Mouse (Mus musculus): Measurements from ENCODE around the gene Evi2b. TPM values are rescaled to one million over a fixed set of nuclear protein-coding genes. Genes with fewer than 3 reads are reported as not detected.
A peak's percentile ranks its signal among the peaks of the same experiment; 100 is the strongest.

Gene Evi2b
- polyA plus RNA-seq, 1 experiment, result 13.5 TPM

GRCm38 (mm10) chr11:79533950-79534690 is 10.6 kb upstream of the Evi2b start:
- no peaks in the 10 kb centered on the region for H3K9me3 ChIP-seq
- TF ChIP-seq GATA1 (IDR thresholded peaks at IDR 0.05; ENCODE audit: borderline replicate concordance, low read length) (no peak), FLI1 (IDR thresholded peaks at IDR 0.05; ENCODE audit: low read length) (no peak)
- H3K36me3 ChIP-seq (replicated peaks; ENCODE audit: low read length), result peaks cover 21% of the 10 kb centered on the region
- peak overlapping the region; percentile 69 for H3K4me3 ChIP-seq (replicated peaks)
- peaks cover 76% of the 10 kb centered on the region for H3K4me1 ChIP-seq
- no peaks in the 10 kb centered on the region for H3K27me3 ChIP-seq (replicated peaks)

DNA sequence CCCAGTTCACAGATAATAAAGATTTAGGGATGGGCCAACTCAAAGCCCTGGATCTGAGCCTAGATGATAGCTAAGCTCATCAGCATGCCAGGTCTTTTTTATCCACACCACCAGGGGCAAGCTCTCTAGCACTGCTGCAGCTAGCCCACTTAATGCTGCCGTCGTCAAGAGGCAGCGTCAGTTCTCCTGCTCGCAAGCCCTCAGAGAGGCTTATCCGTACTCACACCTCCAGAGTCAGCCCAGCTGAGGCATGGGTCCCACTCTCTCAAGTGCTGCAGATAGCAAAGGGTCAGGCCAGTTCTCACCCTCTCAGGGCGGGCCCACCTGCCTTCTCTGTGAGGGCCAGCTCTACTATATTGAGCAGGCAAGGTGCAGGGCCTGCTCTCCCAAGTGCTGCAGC is 9.7 kb upstream of the Evi2b start:
- Histone ChIP-seq H3K4me3 (replicated peaks) (no peak overlapping the region), H3K4me1 (peaks cover 81% of the 10 kb centered on the region), H3K9me3 (no peaks in the 10 kb centered on the region), H3K36me3 (replicated peaks; ENCODE audit: low read length) (peaks cover 15% of the 10 kb centered on the region), H3K27me3 (replicated peaks) (no peaks in the 10 kb centered on the region)
- TF ChIP-seq GATA1 (IDR thresholded peaks at IDR 0.05; ENCODE audit: borderline replicate concordance, low read length), result no peak
- TF ChIP-seq FLI1 (IDR thresholded peaks at IDR 0.05; ENCODE audit: low read length), result no peak

- H3K4me1 ChIP-seq, result peaks cover 88% of the 10 kb centered on the region
- H3K36me3 ChIP-seq (replicated peaks; ENCODE audit: low read length), result peaks cover 9% of the 10 kb centered on the region
- H3K27me3 ChIP-seq (replicated peaks), result no peaks in the 10 kb centered on the region
- H3K9me3 ChIP-seq, result no peaks in the 10 kb centered on the region
- TF ChIP-seq GATA1 (IDR thresholded peaks at IDR 0.05; ENCODE audit: borderline replicate concordance, low read length) (no peak), FLI1 (IDR thresholded peaks at IDR 0.05; ENCODE audit: low read length) (no peak)
- H3K4me3 ChIP-seq (replicated peaks), result no peak overlapping the region
These were observed 7.9 kb upstream of the Evi2b start for GRCm38 (mm10) chr11:79531485-79531884.

DNA sequence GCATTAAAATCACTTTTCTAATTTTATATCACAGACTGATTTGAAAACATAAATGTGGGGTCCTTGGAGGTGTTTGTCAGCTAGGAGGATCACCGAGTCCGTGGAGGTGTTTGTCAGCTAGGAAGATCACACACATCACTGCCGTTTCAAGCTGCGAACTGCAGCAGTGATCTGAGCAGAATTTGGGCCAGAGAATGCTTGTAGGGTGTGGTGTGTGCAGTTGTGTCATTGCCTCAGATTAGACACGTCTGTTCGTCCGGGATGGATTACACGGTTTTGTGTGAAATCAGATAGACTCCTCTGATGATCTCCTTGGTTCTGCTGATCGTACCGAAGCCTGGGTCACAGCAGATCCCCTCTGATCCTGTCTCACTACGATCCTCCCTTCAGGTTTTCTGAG is 7.2 kb upstream of the Evi2b start:
- Histone ChIP-seq H3K4me3 (replicated peaks) (peak overlapping the region; percentile 82), H3K4me1 (peaks cover 89% of the 10 kb centered on the region), H3K36me3 (replicated peaks; ENCODE audit: low read length) (peaks cover 14% of the 10 kb centered on the region), H3K9me3 (no peaks in the 10 kb centered on the region), H3K27me3 (replicated peaks) (no peaks in the 10 kb centered on the region)
- TF ChIP-seq FLI1 (IDR thresholded peaks at IDR 0.05; ENCODE audit: low read length) (no peak), GATA1 (IDR thresholded peaks at IDR 0.05; ENCODE audit: borderline replicate concordance, low read length) (no peak)

GRCm38 (mm10) chr11:79530333-79530761 is 6.8 kb upstream of the Evi2b start, which contains the start of the genes Evi2 and Evi2a:
TSS of gene Evi2 (minus strand) at chr11:79530589.
TSS of gene Evi2a (minus strand) at chr11:79530609.
- Histone ChIP-seq H3K9me3 (no peaks in the 10 kb centered on the region), H3K27me3 (replicated peaks) (no peaks in the 10 kb centered on the region), H3K36me3 (replicated peaks; ENCODE audit: low read length) (peaks cover 14% of the 10 kb centered on the region), H3K4me3 (replicated peaks) (peak within 1 kb of the TSS; percentile 90), H3K4me1 (peaks cover 89% of the 10 kb centered on the region)
- TF ChIP-seq GATA1 (IDR thresholded peaks at IDR 0.05; ENCODE audit: borderline replicate concordance, low read length) (no peak), FLI1 (IDR thresholded peaks at IDR 0.05; ENCODE audit: low read length) (no peak)

DNA sequence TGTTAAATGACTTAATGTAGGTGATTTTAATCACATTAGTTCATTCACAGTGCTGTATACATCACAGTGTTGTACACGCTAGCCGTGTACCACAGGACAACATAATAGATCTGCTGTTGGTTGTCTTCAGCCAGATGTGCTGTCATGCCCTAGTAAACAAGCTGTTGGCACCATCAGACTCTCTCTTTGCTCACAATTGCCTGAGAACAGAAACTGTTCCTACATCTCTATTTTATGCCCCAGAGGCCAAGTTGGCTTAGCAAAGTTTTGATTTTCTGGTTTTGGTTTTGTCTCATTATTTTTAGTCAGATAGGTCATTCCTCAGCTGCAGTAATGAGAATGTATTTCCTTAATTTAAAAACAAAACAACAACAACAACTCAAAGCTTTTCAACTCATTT is 6.2 kb upstream of the Evi2b start:
- no peak for TF ChIP-seq GATA1 (IDR thresholded peaks at IDR 0.05; ENCODE audit: borderline replicate concordance, low read length)
- no peak for TF ChIP-seq FLI1 (IDR thresholded peaks at IDR 0.05; ENCODE audit: low read length)
- H3K4me1 ChIP-seq, result peaks cover 89% of the 10 kb centered on the region
- H3K4me3 ChIP-seq (replicated peaks), result peak overlapping the region; percentile 90
- peaks cover 14% of the 10 kb centered on the region for H3K36me3 ChIP-seq (replicated peaks; ENCODE audit: low read length)
- no peaks in the 10 kb centered on the region for H3K27me3 ChIP-seq (replicated peaks)
- H3K9me3 ChIP-seq, result no peaks in the 10 kb centered on the region

DNA sequence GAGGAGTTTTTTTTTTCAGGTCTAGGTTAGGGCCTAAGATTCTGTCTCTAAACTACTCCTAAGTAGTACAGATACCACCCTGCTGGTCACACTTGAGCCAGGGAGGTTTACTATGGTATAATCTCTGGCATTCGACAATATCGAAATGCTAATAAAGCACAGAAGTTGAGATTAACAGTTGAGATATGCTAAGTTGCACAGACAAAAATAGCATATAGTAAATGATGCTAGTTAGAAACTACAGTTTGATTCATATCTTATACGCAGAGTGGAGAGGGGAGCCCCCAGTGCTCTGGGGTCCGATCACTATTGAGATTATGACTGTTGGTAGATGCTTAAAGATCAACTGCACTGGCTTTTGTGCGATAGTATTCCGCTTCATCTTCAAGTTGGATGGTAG is 5.7 kb upstream of the Evi2b start:
- Histone ChIP-seq H3K36me3 (replicated peaks; ENCODE audit: low read length) (peaks cover 14% of the 10 kb centered on the region), H3K27me3 (replicated peaks) (no peaks in the 10 kb centered on the region), H3K4me3 (replicated peaks) (peak overlapping the region; percentile 90), H3K4me1 (peaks cover 89% of the 10 kb centered on the region), H3K9me3 (no peaks in the 10 kb centered on the region)
- TF ChIP-seq GATA1 (IDR thresholded peaks at IDR 0.05; ENCODE audit: borderline replicate concordance, low read length) (no peak), FLI1 (IDR thresholded peaks at IDR 0.05; ENCODE audit: low read length) (no peak)

DNA sequence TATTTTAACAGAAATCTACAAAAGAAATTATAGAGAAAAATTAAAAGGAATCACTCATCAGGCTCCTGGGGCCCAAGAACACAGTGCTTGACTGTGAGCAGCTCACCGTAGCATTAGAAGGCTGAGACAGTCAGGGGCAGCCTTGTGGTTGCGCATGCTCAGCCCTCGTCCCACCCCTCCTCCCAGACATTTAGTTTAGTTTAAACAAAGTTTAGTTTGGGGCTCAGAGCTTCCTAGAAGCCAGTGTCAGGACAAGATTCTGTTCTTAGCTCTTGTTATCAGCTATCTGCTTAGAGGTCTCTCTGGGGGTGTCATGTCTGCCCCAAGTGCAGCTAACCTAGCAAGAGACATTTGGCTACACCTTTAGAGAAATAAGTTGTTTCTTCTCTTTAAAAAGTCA is 5.0 kb upstream of the Evi2b start:
- H3K9me3 ChIP-seq, result no peaks in the 10 kb centered on the region
- peak overlapping the region; percentile 84 for H3K4me3 ChIP-seq (replicated peaks)
- TF ChIP-seq GATA1 (IDR thresholded peaks at IDR 0.05; ENCODE audit: borderline replicate concordance, low read length) (no peak), FLI1 (IDR thresholded peaks at IDR 0.05; ENCODE audit: low read length) (no peak)
- H3K27me3 ChIP-seq (replicated peaks), result no peaks in the 10 kb centered on the region
- peaks cover 89% of the 10 kb centered on the region for H3K4me1 ChIP-seq
- peaks cover 14% of the 10 kb centered on the region for H3K36me3 ChIP-seq (replicated peaks; ENCODE audit: low read length)

DNA sequence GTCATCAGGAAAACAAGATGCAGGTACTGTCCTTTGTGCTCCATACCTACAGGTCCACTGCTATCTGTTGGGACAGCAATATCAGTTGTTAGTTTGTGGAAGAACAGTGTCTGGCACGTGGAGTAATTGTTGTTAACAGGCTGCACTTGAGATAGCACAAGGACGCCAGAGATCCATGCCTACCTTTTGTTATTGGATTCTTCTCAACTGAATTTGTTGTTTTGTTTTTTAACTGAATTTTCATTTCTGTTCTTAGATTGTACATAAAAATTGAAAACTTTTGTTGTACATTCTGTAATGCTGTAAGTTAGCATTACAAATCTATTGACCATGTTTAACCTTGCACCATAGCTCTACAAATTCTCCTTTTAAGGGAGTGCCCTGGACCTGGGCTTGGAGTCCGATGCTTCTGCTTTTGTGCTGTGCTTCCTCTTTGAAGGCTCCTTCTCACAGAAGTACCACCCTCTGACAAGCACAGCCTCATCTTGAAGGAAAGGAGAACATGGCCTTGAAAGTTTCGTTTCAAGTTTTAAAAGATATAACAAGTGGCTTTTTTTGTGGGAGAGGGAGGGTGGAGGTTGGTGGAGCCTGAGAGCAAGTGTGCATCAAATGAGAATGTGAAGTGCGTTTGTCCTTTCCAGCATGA is 4.3 kb upstream of the Evi2b start:
- TF ChIP-seq GATA1 (IDR thresholded peaks at IDR 0.05; ENCODE audit: borderline replicate concordance, low read length), result no peak
- TF ChIP-seq FLI1 (IDR thresholded peaks at IDR 0.05; ENCODE audit: low read length), result no peak
- H3K4me3 ChIP-seq (replicated peaks), result peak overlapping the region; percentile 83
- H3K4me1 ChIP-seq, result peaks cover 84% of the 10 kb centered on the region
- H3K27me3 ChIP-seq (replicated peaks), result no peaks in the 10 kb centered on the region
- no peaks in the 10 kb centered on the region for H3K9me3 ChIP-seq
- H3K36me3 ChIP-seq (replicated peaks; ENCODE audit: low read length), result peaks cover 14% of the 10 kb centered on the region
